Mouse (Mus musculus) liver, adult 2 months (tissue): ENCODE data around the gene Hdac4.

Source experiments
- CTCF ChIP-seq: fragments of 200-500 bp; IDR thresholded peaks from 2 replicates; pipeline ENCODE4 v1.5.1; 2011; ENCODE audit warnings: low read depth, low read length, control low read depth
- POLR2A ChIP-seq: fragments of 200-500 bp; IDR thresholded peaks from 2 replicates; pipeline ENCODE4 v1.6.1; 2011; ENCODE audit warnings: low read length, control low read depth; ENCODE audit not compliant: insufficient read depth; ENCODE audit errors: extremely low read depth

- TF ChIP-seq POLR2A (no peak), CTCF (no peak)
Observed at GRCm38 (mm10) chr1:91880899-91881298, 314.6 kb downstream of the Hdac4 start.
